Mouse (Mus musculus) small intestine, adult 2 months (tissue): ENCODE measurements around the gene Adamtsl1.

Experiments
- CTCF ChIP-seq: fragments of 200-500 bp; IDR thresholded peaks from 2 replicates; pipeline ENCODE4 v1.5.1; 2012; ENCODE audit warnings: low read depth, mild to moderate bottlenecking, control low read depth, inconsistent platforms, low read length, moderate library complexity, mixed read lengths; ENCODE audit not compliant: insufficient replicate concordance, insufficient read length; ENCODE audit errors: extremely low read depth
- POLR2A ChIP-seq: fragments of 200-500 bp; IDR thresholded peaks from 2 replicates; pipeline ENCODE4 v1.6.1; 2012; ENCODE audit warnings: low read depth, mild to moderate bottlenecking, control low read depth, inconsistent platforms, low read length, moderate library complexity

GRCm38 (mm10) chr4:85782511-85782910 lies 268.5 kb downstream of the Adamtsl1 start:
- TF ChIP-seq CTCF: no peak
- no peak for TF ChIP-seq POLR2A
